Mouse (Mus musculus): ENCODE measurements around the gene S100pbp.

Gene S100pbp

DNA sequence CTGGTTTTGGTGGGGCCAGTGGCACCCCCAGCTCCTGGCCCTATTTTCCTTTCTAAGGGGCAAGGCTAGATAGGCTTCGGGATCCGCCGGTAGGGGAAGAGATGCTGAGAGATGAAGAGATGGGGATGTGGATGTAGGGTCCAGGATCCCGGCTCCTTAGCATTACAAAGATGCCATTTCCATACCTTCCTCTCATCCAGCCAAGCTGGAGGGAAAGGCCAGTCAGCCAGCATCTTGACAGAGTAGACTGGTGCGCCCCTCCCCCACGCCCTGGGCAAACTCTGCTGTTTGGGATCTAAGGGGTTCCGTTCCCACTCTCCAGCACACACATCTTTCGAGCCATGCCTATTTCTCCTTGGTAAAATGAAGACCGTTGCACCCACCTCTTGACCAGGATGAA, 83.5 kb downstream of the S100pbp start:
- no peak for DNase-seq (ENCODE audit: extremely low read depth, low read depth)

DNA sequence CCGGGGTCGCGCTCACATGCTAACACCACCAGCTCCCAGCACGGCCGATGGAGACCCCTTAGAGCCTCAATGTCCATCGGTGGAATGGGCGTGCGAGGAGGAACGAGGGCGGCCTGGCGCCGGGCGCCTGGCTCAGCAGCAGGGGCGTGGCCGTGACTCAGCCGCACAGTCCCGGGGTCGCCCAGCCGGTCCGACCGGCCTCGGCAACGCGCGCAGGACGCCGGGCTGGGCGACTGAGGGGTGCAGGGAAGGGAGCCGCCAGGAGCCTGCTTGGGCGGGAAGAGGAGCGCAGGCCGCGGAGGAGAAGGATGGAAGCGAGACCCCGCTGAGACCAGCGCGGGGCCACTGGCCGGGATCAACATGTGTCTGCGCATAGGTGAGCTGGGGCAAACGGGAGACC, 84.2 kb downstream of the S100pbp start, which contains the start of gene Tmem54:
TSS of gene Tmem54 (plus strand) at position 193 of the 400 bp plus-strand sequence.
- no peak for DNase-seq (ENCODE audit: extremely low read depth, low read depth)

GRCm38 (mm10) chr4:129102133-129102829, 87.2 kb downstream of the S100pbp start:
- DNase-seq (ENCODE audit: extremely low read depth, low read depth), result no peak
